Mouse (Mus musculus) ZHBTc4 (cell line): ENCODE measurements at regions not wholly inside any gene's neighbourhood (a gene's known extent, or its start where the extent isn't known, plus 50 kb on each side); places are given as distances from the start of the nearest gene placed in this dataset.
A peak's percentile ranks its signal among the peaks of the same experiment; 100 is the strongest.

Experiments
- DNase-seq: peaks from one replicate; pipeline ENCODE4 v3.0.0-alpha.2; 2011; ENCODE audit warnings: low read depth, low spot score

GRCm38 (mm10) chr9:120764663-120765062, 164.4 kb upstream of the Ctnnb1 start:
- no peak for DNase-seq

- DNase-seq: peak; percentile 83
These were observed 163.7 kb upstream of the Ctnnb1 start for GRCm38 (mm10) chr9:120765292-120765691.

GRCm38 (mm10) chr9:120766881-120767280, 162.1 kb upstream of the Ctnnb1 start:
- DNase-seq: no peak

GRCm38 (mm10) chr9:120767396-120767795, 161.6 kb upstream of the Ctnnb1 start:
- no peak for DNase-seq

- no peak for DNase-seq
These were observed 160.0 kb upstream of the Ctnnb1 start for GRCm38 (mm10) chr9:120769056-120769455.

GRCm38 (mm10) chr9:120769679-120770078, 159.3 kb upstream of the Ctnnb1 start:
- no peak for DNase-seq

GRCm38 (mm10) chr9:120770886-120771285, 158.1 kb upstream of the Ctnnb1 start:
- no peak for DNase-seq

GRCm38 (mm10) chr9:120771896-120772530, 157.0 kb upstream of the Ctnnb1 start:
- DNase-seq: no peak

GRCm38 (mm10) chr9:120774251-120774650, 154.8 kb upstream of the Ctnnb1 start:
- DNase-seq: peak; percentile 64

GRCm38 (mm10) chr9:120774772-120775171, 154.2 kb upstream of the Ctnnb1 start:
- no peak for DNase-seq

GRCm38 (mm10) chr9:120775721-120776120, 153.3 kb upstream of the Ctnnb1 start:
- DNase-seq: no peak

GRCm38 (mm10) chr9:120776456-120777001, 152.5 kb upstream of the Ctnnb1 start:
- DNase-seq: no peak

- no peak for DNase-seq
These were observed 152.0 kb upstream of the Ctnnb1 start for GRCm38 (mm10) chr9:120777016-120777415.

GRCm38 (mm10) chr9:120777501-120777900, 151.5 kb upstream of the Ctnnb1 start:
- DNase-seq: no peak

GRCm38 (mm10) chr9:120778423-120778822, 150.6 kb upstream of the Ctnnb1 start:
- DNase-seq: no peak

- DNase-seq: no peak
These were observed 134.8 kb upstream of the Ctnnb1 start for GRCm38 (mm10) chr9:120794210-120794609.

- DNase-seq: no peak
These were observed 132.7 kb upstream of the Ctnnb1 start for GRCm38 (mm10) chr9:120796111-120796880.

GRCm38 (mm10) chr9:120797996-120798663, 130.9 kb upstream of the Ctnnb1 start:
- no peak for DNase-seq

- peak; percentile 40 for DNase-seq
These were observed 130.1 kb upstream of the Ctnnb1 start for GRCm38 (mm10) chr9:120798901-120799300.

- no peak for DNase-seq
These were observed 126.4 kb upstream of the Ctnnb1 start for GRCm38 (mm10) chr9:120802646-120803045.

- DNase-seq: no peak
These were observed 124.2 kb upstream of the Ctnnb1 start for GRCm38 (mm10) chr9:120804760-120805294.
